Mouse (Mus musculus): ENCODE measurements at regions not wholly inside any gene's neighbourhood (a gene's known extent, or its start where the extent isn't known, plus 50 kb on each side); places are given as distances from the start of the nearest gene placed in this dataset.
A peak's percentile ranks its signal among the peaks of the same experiment; 100 is the strongest.

GRCm38 (mm10) chr6:99932405-99932804 lies 206.2 kb upstream of the Prok2 start:
- DNase-seq, result no peak

- no peak for DNase-seq
These were observed 205.4 kb upstream of the Prok2 start for GRCm38 (mm10) chr6:99931588-99931987.

DNA sequence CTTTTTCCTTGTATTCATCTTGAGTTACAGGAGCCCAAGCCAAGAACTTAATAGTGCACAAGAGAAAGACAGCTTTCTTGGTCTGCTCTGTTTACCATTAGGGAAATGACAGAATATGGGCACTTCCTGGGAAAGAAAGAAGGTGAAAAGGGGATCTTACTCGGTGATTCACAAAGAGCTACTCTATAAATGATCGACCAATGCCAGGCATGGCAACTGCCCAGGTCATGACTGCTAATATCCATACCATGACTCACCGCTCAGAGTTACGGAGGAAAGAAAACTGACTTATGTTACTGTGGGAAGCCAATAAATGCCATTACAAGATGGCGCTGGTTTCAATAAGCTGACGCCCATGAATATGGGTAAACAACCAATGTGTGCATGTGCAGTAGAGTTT lies 204.1 kb upstream of the Prok2 start:
- DNase-seq, result no peak

- DNase-seq, result no peak
These were observed 201.9 kb upstream of the Prok2 start for GRCm38 (mm10) chr6:99927933-99928555.

DNA sequence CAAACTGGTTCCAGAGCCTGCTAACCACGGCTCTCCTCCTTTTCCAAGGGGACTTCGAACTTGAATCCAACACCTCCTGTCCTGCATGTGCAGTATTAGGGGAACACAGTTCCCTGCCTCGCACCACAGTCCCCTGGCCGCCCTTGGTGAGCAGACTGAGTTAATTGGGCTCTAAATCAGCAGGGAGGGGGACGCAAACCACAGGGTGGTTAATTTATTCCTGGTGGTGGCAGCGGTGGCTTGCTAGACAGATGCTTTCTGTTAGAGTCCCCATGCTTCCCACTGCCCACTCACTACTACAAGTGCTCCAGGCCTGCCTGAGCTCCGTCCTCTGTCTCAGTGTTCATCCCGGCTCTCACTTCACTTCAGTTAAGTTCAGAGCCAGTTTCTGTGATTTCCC lies 198.0 kb upstream of the Prok2 start:
- DNase-seq, result peak; percentile 18

- DNase-seq, result no peak
These were observed 195.8 kb upstream of the Prok2 start for GRCm38 (mm10) chr6:99921966-99922365.

DNA sequence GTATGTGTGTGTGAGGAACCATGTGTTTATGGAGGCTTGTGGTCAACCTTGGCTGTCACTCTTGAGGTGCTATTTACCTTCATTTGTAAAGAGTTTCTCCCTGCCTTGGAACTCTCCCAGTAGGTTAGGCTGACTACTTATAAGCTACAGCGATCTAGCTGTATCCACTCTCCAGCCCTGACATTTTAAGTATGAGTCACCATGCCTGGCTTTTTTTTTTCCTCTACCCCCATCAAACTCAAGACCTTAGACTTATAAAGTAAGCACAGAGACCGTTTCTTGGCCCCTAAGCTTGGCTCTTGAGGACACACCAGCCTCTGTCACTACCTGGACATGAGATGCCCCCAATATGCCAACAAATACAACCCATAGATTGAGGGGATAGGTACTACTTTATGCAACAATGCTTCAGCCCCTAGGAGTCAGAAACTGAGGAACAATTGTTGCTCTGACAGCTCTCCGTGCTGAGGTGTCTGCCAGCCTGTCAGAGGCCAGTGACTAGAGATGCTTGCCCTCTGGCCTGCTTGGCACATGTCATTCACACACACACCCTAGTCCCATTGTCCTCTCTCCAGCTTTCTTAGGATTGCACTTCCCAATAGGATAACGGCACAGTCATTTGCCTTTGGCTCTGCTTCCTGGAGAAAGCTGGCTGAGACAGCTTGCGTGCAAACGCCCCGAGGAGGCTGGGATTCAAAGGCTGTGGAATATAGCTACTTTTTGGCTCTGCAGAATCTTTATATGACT lies 193.8 kb upstream of the Prok2 start:
- no peak for DNase-seq

DNA sequence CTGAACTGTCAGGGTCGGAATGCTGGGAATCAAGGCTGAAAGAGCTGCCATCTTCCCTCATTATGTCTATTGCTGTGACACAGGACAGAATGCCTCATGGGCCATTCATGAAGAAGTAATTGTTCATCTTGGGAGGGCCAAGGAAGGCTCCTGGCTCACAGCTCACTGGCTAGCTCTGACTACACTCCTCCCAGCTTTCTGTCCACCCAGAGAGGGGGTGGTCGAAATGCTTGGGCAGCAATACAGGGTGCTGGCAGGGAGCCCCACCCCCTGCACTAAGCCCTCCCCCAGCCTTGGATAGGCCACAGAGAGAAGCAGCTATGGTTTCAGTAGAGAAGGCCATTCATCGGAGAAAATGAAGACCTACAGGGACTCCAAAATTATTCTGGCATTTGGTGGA lies 192.2 kb upstream of the Prok2 start:
- DNase-seq, result peak; percentile 53

DNA sequence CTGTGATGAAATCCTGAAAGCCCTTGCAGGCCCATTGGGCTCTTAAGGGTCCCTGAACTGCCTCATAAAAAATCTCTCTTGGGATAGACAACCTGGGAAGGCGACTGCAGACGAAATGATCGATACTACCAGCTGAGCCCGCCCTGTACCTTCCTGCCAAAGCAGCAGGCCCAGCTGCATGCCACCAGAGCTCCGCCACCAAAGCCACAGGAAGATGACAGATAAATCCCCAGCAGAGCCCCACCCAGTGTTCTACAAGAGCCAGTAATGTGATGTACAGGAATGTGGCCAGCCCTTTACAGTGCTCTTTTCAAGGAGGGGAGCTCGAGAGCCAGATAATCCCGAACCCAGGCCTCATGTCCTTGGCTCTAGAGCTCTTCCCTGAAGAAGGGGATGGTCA lies 183.7 kb upstream of the Prok2 start:
- DNase-seq, result no peak

DNA sequence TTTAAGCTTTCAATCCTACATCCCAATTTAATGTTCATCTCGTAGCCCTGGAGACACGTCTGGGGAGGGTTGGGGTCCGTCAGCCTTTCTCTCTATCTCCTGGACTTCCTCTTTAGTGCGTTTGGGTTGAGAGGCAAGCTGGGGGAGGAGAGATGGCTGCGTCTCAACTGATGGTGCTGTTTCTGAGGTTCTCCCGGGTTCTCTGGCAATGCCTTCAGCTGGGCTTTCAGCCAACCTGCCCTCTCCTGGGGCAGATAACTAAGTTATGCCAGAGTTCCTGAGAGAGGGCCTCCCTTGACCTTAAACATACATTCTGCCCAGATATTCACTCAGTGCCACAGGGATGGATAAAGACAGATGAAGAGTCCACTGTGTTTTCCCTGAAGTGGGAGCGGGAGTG lies 183.3 kb upstream of the Prok2 start:
- no peak for DNase-seq

GRCm38 (mm10) chr6:99908066-99908465 lies 181.9 kb upstream of the Prok2 start:
- no peak for DNase-seq

DNA sequence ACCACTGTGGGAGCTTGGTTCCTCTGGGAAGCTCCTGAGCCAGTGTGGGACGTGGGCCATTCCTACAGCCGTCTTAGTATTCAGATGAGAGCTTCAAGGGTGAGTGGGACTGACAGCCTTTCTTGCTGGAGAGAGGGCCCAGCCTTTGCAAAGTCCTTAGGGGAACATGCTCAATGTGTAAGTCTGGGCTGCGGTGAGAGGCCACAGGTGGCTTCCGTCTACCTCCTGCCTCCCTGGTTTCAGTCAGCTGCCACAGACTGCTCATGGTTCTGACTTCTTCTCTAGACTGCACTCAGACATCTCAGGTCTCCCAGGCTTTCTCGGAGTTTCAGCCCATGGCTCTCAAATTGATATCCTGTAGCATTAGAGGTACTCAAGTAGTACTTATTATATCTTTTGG lies 179.0 kb upstream of the Prok2 start:
- DNase-seq, result no peak

DNA sequence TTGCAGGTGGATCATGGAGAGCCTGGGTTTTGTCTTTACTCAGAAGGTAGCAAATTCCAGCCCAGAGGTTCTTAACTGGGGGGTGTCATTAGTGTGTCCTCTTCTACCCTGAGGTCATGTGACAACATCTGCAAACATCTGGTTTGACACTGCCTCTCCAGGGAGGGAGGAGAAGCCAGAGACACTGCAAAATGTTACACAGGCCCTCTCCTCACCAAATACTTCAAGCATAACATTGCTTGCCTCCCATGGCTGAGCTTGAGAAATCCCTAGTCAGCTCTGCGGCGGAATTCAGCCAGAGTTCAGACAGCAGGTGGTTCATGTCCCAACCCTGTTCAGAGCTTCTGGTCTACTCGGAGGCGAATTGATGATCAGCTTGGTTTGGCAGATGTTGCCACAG lies 178.4 kb upstream of the Prok2 start:
- no peak for DNase-seq

DNA sequence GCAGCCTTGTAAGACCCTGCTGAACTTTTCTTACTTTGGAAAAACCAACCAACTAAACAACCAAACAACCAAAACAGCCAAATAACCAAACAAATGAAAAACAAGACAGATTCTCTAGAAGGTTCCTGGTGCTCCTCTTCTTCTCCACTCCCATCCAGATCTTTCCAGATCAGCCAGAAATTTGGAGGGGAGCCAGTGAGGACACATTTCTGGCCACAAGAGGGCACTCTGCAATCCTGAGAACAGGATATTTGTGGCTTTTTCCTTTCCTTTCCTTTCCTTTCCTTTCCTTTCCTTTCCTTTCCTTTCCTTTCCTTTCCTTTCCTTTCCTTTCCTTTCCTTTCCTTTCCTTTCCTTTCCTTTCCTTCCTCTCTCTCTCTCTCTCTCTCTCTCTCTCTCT lies 177.9 kb upstream of the Prok2 start:
- DNase-seq, result peak; percentile 64

- no peak for DNase-seq
These were observed 175.4 kb upstream of the Prok2 start for GRCm38 (mm10) chr6:99901564-99901963.

- no peak for DNase-seq
These were observed 175.0 kb upstream of the Prok2 start for GRCm38 (mm10) chr6:99901146-99901545.

GRCm38 (mm10) chr6:99899704-99900103 lies 173.5 kb upstream of the Prok2 start:
- peak; percentile 38 for DNase-seq

GRCm38 (mm10) chr6:99898077-99898476 lies 171.9 kb upstream of the Prok2 start:
- no peak for DNase-seq

DNA sequence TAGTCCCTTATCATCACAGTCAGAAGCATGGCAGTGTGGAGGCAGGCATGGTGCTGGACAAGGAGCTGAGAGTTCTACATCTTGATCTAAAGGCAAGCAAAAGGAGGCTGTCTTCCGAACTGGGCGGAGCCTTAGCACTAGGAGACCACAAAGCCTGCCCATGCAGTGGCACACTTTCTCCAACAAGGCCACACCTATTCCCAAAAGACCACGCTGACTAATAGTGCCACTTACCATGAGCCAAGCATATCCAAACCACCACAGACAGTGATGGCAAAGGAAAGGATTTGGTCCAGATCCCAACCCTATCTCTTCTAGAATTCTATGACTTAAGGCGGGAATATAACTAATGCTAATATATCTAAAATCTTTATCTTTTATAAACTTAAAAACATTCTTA lies 169.4 kb upstream of the Prok2 start:
- DNase-seq, result no peak

DNA sequence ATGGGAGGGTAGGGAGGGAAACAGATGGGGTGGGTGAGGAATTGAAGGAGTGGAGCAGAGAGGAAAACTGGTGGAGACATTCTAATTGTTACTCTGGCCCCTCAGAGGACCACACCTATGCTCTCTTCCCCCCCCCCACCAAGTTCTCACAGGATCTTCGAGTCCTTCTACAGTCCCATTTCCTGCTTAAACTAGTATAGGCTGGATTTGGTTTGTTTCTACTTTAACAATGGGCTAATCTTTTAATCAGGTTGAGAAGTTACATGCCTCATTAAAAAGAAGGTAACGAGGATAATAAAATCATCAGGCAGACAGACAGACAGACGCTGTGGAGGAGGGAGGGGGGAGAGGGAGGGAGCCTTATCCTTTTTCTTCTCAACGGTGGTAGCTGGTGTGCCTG lies 167.7 kb upstream of the Prok2 start:
- peak; percentile 14 for DNase-seq

DNA sequence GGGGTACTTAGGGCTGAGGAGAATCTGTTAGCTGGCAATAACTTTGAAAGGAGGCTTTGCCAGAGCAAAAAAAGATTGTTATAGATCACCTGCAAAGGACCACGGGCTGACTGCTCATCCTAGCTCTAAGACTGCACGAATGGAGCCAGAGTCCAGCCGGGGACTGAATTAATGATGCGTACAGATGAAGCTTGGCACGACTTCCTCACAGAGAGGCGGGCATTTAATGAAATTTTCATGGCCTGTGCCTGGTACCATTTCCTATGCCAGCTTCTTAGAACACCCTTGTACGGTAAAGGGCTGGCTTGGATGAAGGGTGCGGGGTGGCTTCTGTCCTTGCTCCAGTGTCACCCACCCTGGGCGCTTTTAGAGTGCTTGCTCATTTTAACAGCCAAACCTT lies 166.0 kb upstream of the Prok2 start:
- no peak for DNase-seq

DNA sequence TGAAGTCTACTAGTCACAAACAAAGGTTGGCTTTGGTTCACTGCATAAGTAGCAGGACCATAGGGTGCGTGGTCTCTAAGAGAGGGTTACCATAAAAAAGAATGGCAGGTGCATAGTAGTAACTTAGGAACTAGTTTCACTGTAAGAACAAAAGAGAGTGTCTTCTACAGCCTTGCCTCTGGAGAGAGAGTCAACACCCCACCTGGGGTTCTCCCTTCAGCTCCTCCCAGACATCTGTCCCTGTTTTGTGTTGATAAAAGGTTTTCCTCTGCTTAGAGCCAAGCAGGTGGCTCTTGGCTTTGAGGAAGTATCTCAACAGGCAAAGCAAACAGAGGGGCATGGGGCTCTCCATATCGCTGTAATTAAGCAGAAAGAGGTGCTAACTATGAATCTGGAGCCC lies 165.6 kb upstream of the Prok2 start:
- DNase-seq, result no peak

DNA sequence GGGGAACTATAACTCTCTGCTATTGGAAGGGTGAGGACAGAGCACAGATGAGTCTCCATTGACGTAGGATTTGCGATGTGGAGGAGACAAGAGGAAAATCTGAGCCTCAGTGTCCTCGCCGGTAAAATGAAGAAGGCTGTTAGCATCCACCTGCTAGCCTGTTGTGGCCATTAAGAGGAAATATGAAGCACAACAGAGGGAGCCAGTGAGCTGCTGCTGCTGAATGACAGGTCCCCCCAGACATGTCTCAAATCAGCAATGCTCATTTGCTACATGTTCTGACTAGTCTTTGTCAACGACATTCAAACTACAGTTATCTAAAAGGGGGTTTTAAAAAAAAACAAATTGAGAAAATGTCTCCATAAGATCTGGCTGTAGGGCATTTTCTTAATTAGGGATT lies 164.6 kb upstream of the Prok2 start:
- DNase-seq, result no peak

DNA sequence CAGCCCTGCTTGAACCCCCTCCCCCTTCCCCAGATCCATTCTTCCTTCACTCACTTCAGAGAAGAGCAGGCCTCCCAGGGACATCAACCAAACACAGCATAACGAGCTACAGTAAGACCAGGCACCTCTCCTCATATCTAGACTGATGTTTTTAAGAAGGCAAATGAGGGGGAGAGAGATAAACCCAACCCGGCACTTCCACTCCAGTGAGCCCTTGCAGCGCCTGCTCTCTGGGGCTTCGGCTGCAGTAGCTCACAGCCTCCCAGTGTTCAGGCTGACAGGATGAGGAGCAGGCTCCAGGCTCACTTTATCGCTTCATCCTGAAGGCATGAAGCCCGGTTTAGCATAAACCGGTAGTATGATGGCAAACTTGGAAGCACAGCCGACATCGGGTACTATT lies 162.9 kb upstream of the Prok2 start:
- DNase-seq, result peak; percentile 42

GRCm38 (mm10) chr6:99887904-99888303 lies 161.7 kb upstream of the Prok2 start:
- no peak for DNase-seq

Measured in retina, postnatal 1 day (tissue).